Mouse (Mus musculus): ENCODE measurements around the gene Notch2.

GRCm38 (mm10) chr3:97972707-97973106, 40.6 kb upstream of the Notch2 start:
- no peak for TF ChIP-seq CTCF (IDR thresholded peaks at IDR 0.05; ENCODE audit: borderline replicate concordance, control insufficient read depth, extremely low read depth, insufficient read depth, low read length, poor library complexity)
- no peak for TF ChIP-seq POLR2A (IDR thresholded peaks at IDR 0.05; ENCODE audit: control insufficient read depth, extremely low read depth, insufficient read depth, low read length, poor library complexity)

Data from thymus, adult 2 months (tissue).